Mouse (Mus musculus): ENCODE measurements around the gene Galnt13.

DNA sequence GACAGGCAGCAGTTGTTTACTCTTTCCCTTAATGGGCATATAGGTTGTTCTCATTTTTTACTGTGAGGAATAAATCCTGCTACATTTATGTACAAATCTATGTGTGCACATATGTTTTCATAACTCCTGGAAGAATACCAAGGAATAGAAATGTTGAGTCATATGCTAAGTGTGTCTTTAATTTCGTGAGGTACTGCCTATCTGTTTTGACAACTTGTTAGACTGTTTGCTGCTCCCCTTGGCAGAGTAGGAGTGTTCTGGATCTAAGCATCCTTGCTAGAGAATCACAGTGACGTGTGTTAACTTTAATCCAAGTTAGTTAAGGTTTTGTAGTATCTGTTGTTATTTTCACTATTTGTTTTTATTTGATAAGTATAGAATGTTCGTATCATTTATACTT lies 91.0 kb downstream of the Galnt13 start:
- TF ChIP-seq CTCF (IDR thresholded peaks at IDR 0.05; ENCODE audit: extremely low read depth, insufficient read depth, insufficient read length, insufficient replicate concordance) (no peak), POLR2A (IDR thresholded peaks at IDR 0.05; ENCODE audit: low read depth, low read length) (no peak)

All from spleen, adult 2 months (tissue).